Mouse (Mus musculus) neutrophil, adult 5-6 weeks (primary cell): Measurements from ENCODE around the gene Steap3. TPM values are rescaled to one million over a fixed set of nuclear protein-coding genes. Genes with fewer than 3 reads are reported as not detected.

ENCODE experiments used
- ATAC-seq: fragments of 151-379, 151-347 bp; 2 replicates; pipeline ENCODE4 v1.8.0; 2017; ENCODE audit warnings: mild to moderate bottlenecking, moderate TSS enrichment; ENCODE audit not compliant: insufficient number of reproducible peaks, poor library complexity, low FRiP score, severe bottlenecking; ENCODE audit errors: extremely low read depth
- total RNA-seq: library from RNA; stranded (forward); fragments of 200-1000 nt; gene quantifications from 2 replicates; pipeline ENCODE4 v1.2.3, GENCODE M21; 2017

Gene Steap3
- total RNA-seq, 1 experiment from 2014 or later = 0.58 TPM

DNA sequence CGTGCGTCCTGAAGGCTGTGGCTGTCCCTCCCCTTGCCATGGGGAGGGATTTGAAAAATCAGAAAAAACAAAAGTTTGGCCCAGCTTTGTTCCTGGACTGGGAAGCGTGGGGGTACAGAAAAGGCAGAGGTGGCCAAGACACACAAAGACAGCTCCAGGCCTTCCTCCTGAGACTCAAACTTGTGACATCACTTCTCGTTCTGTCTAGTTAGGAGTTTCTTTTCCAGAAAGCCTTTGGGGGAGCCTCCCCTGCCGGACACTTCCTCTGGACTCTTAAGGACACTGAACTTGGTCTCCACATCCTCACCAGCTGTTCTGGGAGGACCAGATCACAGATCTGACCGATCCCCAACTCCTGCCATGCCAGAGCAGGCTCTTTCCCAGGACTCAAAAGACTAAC lies 18.8 kb downstream of the Steap3 start:
- ATAC-seq = no peak

DNA sequence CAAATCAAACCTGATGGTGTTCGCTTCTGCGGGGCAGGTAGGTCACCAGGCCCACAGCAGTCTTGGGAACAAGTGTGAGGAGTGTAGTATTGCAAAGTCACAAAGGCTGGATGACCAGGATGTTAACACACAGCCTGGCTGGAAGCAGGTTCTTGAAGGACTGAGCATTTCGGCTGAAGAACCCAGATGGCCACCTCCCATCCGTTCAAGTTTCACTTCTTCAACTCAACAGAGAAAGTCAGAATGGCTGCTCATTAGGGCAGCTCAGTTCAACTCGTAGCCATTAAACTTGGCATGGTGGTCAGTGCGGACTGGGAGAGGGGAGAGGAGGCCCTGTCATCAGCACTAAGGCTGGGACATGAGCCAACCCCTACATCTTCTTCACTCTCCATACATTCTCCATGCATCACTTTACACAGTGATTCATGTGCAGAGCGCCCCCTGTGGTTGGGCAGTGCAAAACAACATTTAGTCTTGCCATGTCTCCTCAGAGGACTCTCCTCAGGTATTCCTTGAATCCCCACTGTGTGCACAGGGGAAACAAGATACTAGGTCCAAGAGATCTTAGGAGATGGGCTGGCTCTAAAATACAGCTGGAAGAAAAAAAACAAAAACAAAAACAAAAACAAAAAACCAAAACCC lies 19.9 kb downstream of the Steap3 start:
- ATAC-seq = no peak

DNA sequence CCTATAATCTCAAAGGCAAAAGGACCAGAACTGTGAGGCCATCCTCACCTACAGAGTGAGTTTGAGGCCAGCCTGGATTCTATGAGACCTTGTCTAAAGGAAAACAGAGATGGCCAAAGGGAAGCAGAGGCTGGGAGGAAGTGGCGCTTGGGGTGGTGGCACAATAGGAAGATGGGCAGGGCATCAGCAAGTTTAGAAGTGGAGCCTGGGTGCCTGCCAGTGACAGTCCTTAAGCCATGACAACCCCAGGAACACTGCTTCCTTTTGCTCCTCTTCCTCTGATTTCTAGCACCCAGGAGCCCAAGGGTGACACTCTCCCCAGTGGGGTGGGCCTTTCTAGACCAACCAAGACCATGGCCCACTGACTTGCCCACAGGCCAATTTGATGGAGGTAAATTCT lies 21.3 kb downstream of the Steap3 start:
- ATAC-seq = no peak

DNA sequence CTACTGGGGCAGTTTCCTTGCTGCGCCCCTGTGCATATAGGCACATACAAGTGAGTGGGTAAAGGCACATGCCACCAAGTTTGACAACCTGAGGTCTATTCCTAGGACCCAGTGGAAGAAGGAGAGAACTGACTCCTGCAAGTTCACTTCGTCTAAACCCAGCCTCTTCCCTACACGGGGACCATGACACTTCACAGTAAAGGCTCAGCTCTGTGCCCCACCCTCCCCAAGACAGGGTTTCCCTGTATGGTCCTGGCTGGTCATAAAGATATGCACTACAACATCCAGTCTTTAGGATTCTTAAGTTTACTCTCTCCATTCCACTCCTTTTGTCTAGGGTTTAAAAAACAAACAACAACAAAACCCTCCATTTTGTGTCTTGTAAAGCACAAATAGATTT lies 21.9 kb downstream of the Steap3 start:
- no peak for ATAC-seq

DNA sequence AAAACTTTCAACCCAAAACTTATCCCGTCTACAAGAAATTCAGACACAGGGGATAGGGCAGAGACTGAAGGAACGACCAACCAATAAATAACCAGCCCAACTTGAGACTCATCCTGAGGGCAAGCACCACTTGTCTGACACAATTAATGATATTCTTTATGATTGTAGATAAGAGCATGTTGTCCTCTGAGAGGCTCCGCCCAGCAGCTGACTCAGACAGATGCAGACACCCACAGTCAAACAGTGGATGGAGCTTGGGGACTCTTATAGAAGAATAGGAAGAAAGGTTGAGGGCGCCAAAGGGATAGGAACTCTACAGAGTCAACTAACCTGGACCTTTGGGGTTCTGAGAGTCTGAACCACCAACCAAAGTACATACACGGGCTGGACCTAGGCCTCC lies 22.7 kb downstream of the Steap3 start:
- no peak for ATAC-seq

DNA sequence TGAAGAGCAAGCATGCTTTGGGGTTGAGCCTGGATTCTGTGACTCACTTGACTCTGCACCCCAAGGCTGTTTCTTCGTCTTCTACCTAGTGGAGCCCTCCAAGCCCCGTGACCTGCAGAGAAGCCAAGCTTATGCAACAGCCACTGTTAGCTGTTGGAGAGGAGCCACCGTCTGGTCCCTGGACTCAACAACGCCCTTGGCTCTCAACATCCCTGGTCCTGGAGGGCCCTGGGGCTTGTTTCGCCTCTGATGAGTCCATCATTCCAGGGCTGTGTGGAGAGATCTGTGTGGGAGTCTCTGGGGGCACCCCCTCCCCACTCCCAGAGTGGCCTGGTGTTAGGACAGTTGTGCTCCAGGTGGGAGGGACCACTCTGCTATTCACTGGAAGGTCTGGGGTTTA lies 24.3 kb downstream of the Steap3 start:
- no peak for ATAC-seq

GRCm38 (mm10) chr1:120247351-120247750 lies 25.2 kb downstream of the Steap3 start:
- ATAC-seq = no peak

DNA sequence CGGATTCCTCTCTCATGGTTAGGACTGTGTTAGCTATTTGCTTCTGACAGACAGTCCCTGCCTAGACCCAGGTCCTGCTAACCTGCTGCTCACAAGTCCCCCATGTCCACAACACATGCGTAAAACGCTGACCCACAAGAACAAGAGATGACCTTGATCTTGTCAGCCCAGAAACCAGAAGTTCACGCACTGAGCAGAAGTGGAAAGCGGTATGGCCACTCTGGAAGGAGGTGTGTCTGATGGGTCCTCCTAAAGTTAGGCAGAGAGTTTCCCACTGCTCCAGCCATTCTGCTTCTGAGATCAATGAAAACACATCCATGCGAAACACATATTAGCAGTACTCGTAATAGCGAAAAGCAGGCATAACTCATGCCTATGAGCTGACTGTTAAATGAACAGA lies 25.6 kb downstream of the Steap3 start:
- ATAC-seq = no peak

DNA sequence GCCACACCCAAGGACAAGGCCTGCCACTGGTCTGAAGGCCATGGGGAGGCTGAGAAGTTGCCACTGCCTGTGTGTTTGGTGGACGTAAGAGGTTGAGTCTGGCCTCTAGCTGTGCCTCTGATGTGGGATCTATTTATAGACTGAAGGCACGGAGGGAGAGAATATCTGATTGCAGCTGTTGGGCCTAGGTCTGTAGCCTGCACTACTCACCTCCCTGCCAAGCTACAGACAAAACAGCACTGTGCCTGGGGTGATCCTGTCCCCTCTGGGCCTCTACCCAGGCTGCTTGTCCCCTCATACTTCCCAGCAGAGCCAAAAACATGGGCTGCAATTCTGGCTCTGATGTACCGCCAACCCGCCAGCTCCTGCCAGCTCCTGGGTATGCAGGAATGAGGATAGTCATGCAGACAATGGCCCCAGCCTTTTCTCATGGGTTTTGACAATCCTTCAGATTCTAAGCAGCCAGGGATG lies 26.8 kb downstream of the Steap3 start:
- no peak for ATAC-seq

DNA sequence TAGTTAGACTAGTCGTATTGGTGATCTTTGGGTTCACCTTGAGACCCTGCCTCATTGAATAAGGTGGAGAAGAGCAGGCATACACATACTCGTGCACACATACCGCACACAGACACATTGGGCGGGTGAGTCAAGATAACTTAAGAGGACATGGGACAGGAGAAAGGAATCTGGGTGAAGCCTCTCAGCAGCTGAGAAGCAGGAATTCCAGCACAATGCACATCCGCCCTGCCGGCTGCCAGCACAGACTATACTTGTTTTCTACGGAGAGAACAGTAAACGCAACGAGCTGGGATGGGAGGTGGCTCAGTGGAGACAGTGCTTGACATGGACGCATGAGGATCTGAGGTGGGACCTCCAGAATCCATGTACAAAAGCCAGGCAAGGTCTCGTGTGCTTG lies 27.9 kb downstream of the Steap3 start:
- ATAC-seq = no peak

DNA sequence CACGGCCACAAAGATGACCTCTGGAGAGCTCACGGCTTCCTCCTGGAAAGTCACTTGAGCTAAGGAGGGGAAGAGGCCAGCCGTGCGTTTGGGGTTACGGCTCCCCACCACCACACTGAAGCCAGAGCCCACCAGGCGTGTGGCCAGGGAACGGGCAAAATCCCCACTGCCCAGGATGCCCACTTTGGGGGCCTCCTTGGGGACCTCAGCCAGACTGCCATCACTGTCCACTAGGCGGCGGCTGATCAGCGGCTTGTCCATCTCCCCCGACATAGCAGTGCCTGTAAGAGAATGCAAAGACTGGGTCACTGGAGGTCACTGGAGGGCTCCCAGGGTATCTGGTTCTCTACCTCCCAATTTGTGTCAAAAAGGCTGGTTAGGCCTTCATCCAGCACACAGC lies 28.5 kb downstream of the Steap3 start:
- no peak for ATAC-seq

DNA sequence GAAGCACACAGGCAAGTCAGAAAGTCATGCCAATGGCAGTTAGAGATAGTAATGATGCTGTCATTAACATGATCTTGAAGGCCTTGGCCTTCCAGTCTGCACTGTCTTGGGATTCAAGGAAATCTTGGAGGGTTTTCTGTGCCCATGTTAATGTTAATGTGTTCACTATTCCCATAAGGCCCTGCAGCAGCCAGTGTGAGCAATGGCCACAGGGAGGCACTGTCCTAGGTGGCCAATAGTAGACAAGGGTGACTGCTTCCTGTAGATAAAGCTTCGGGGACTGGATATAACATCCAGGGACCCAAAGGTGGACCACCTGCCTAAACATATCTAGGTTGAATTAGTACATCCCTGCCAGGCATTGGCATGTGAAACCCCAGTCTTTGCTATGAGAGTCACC lies 35.4 kb downstream of the Steap3 start:
- no peak for ATAC-seq

DNA sequence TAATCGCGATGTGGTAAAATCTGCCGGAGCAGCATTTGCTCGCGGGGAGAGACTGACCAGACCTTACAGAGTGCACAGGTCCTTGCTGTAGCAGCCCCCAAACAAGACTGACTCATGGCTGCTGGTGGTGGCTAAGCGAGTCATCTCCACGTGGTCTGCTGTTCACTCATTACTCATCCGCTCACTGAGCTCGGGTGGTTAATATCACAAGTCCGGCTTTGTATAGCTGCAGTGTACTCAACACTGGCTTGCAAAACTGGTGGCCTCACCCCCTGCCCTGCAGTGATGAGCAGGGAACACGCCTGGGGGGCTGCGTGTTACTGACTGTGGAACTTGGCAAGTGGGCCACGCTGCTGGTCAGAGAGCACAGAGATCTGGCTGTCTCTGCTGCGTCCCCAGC lies 36.1 kb downstream of the Steap3 start:
- no peak for ATAC-seq

DNA sequence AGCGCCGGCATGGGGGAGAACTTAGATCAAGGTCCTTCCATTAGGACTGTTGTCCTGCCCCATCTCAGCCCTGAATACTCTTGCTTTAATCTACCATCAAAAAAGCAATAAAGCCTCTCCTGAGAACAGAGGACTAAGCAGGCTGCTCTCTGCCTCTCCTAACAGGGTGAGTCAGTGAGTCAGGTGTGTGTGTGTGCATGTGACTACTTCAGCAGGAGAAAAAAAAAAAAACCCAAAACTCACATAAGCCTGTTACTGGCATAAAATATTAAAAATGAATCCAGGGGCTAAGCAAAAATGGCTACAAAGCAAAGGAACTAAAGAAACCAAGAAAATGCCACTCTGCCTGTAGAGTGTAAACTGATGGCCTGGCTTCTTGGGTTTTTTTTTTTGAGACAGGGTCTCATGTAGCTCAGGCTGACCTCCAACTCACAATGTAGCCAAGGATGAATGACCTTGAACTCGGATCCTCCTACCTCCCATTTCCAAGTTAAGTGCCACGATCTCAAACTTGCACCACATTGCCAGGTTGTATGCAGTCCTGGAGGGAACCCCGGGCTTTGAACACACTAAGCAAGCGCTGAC lies 36.8 kb downstream of the Steap3 start:
- ATAC-seq = no peak

- ATAC-seq = no peak
These were observed 40.3 kb downstream of the Steap3 start for GRCm38 (mm10) chr1:120232170-120232569.

GRCm38 (mm10) chr1:120231334-120231733 lies 41.2 kb downstream of the Steap3 start:
- ATAC-seq = no peak

DNA sequence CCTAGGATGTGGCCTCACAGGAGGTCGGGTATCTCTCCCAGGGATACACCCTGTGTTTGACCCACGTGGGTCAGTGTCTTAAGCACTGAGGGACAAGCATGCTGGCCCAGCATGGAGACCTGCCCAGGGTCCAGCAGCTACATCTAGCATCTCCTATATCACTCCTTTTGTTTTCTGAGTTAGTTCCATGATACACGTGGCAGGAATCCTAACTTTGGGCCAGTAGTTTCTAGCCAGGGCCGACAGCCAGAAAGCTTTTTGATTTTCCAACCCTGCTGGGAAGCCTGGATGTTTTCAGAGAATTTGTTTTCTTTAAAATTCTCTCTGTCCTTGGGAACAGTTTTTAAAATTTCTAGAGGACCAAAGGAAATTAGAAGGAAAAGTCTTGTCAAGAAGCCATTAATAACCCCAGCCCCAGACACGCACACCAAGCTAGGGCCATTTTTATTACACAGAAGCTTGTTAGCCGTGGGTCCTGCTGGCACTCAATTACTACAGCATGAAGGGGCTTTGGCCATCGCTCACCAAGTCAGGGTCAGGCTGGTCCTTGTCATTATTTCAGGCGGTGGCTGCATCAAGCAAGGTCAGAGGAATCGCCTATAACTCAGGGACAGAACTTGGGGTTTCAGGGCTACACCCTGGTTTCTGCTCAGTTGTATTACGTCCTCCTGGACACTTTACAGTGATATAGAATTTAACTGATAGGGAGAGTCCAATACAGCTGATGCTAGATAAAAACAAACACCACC lies 42.6 kb downstream of the Steap3 start:
- no peak for ATAC-seq

DNA sequence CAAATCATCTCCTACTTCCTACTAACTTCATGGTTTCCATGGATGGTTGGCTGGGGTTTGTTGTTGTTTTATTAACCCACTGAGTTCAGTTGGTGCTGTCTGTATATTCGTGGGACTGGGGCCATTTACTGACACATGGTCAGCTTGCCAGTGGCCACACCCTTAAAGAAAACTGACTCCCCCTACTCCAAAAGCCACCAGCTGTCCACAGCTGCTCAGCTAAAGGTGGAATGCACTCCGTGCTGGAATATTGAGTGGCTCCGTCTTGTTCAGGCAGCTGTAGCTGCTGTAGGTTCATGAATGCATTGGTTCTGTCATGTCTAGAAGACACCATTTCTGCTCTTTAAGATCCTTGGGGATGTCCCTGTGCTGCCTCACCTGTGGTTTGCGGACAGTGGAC lies 48.9 kb downstream of the Steap3 start:
- no peak for ATAC-seq

DNA sequence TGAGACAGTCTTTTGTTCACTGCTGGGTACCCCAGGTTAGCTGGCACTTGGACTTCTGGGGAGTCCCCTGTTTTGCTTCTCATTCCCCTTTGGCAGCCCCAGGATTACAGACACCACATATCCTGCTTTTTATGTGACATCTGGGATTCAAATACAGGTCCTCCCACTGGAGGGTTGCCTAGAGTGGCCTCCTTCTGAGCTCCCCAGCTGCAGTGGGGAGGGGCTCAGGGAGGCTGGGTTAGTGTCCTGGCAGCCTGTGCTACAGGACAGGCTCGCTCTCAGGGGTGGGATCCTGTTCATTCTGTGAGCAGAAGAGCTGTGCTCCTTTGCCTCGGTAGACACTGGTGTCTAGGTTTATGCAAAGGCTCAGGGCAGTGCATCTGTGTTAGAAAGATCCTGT lies 51.2 kb downstream of the Steap3 start:
- ATAC-seq = no peak

DNA sequence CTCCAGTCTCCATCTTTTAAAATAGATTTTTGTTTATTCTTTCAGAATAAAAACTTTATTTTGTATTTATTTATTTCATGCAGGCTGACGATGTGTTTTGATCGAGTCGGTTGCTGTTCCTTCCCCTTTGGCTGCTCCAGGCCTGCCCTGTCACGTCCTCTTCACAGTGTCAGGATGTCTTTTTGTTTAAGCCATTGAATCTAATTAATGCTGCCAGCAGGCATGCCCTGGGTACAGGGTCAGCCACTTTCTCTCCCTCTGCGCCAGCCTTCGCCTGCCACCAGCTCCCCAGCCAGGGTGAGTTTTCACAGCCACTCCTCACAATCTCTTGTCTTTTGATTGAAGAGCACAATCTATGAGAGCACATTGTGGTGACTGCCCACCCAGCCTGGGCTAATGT lies 51.7 kb downstream of the Steap3 start:
- ATAC-seq = no peak
